Comparison of ENCODE assay signal across 7 mouse cellular contexts in genomic region chr13:15588278-15589272, GRCm38 (mm10).
DNase-seq lines count a peak whose midpoint lies in the region; ATAC-seq lines count a peak whose summit lies in the region.

No protein-coding gene starts in this region.

- 0 out of 2 replicates have a peak, but pooled peaks cover 4% of the 10 kb centered on the region for H3K9me3 ChIP-seq in megakaryocyte, embryonic 14.5 days
- H3K9me3 ChIP-seq in neural tube, embryonic 12.5 days: no peaks in the 10 kb centered on the region

- DNase-seq in frontal cortex, postnatal 36 days (ENCODE audit: low spot score in 2 of 2): peak; percentile 33 to 65
- DNase-seq in kidney, postnatal 10 days: peak; percentile 56
- no peak for DNase-seq in ovary, postnatal 14 days (ENCODE audit: low spot score)
- DNase-seq in ovary, postnatal 36 days (ENCODE audit: low spot score): no peak

- WGBS in neural tube, embryonic 12.5 days: 60% methylated on average over 16 of the region's 16 CpGs

- no peak overlapping the region for H3K27ac ChIP-seq in neural tube, embryonic 12.5 days

- H3K9ac ChIP-seq in neural tube, embryonic 12.5 days: no peak overlapping the region

- H3K4me3 ChIP-seq in megakaryocyte, embryonic 14.5 days (replicated peaks): peak overlapping the region; percentile 38
- no peak overlapping the region for H3K4me3 ChIP-seq in neural tube, embryonic 12.5 days

- no peak overlapping the region for H3K4me2 ChIP-seq in neural tube, embryonic 12.5 days (replicated peaks)

- H3K36me3 ChIP-seq in megakaryocyte, embryonic 14.5 days (replicated peaks; ENCODE audit: low read length): no peaks in the 10 kb centered on the region
- no peaks in the 10 kb centered on the region for H3K36me3 ChIP-seq in neural tube, embryonic 12.5 days

- ATAC-seq in megakaryocyte, adult 5-6 weeks (ENCODE audit: poor library complexity, severe bottlenecking): no peak
- peak; percentile 58; the same call in 1 of the 2 replicates for ATAC-seq in neural tube, embryonic 12.5 days (ENCODE audit: low FRiP score, low read depth)

- no peaks in the 10 kb centered on the region for H3K27me3 ChIP-seq in megakaryocyte, embryonic 14.5 days (replicated peaks)
- no peaks in the 10 kb centered on the region for H3K27me3 ChIP-seq in neural tube, embryonic 12.5 days (replicated peaks)

- peaks cover 60% of the 10 kb centered on the region for H3K4me1 ChIP-seq in megakaryocyte, embryonic 14.5 days
- H3K4me1 ChIP-seq in neural tube, embryonic 12.5 days: no peaks in the 10 kb centered on the region

Comparison
In these comparisons a context has a peak if more than half of its experiments do, and no peak if none do; other contexts are left out.
1. DNase-seq: peak in frontal cortex, postnatal 36 days (2 of 2) and kidney, postnatal 10 days (single experiment); none in ovary, postnatal 14 days (single experiment) and ovary, postnatal 36 days (single experiment).